Mouse (Mus musculus) midbrain, embryonic 11.5 days (tissue): ENCODE measurements at regions not wholly inside any gene's neighbourhood (a gene's known extent, or its start where the extent isn't known, plus 50 kb on each side); places are given as distances from the start of the nearest gene placed in this dataset.

Experiments
- ATAC-seq: fragments of 200-750 bp; cut with Nextera tagmentation; 2 replicates; pipeline ENCODE4 v1.8.0; 2017; ENCODE audit warnings: moderate TSS enrichment, moderate library complexity; ENCODE audit not compliant: low FRiP score
- DNase-seq: peaks from one replicate; pipeline ENCODE4 v3.0.0; 2015; ENCODE audit warnings: low spot score; ENCODE audit errors: missing footprints
- H3K27ac ChIP-seq: fragments of 300-500 bp; sonication (generic); 2 replicates; pipeline ENCODE4 v1.5.1; 2014; ENCODE audit warnings: low read depth, low read length
- H3K27me3 ChIP-seq: fragments of 300-500 bp; sonication (generic); 2 replicates; pipeline ENCODE4 v1.6.1; 2014; ENCODE audit warnings: mild to moderate bottlenecking, low read length, moderate library complexity, mixed read lengths; ENCODE audit not compliant: control insufficient read depth, insufficient read depth
- H3K36me3 ChIP-seq: fragments of 300-500 bp; sonication (generic); 2 replicates; pipeline ENCODE4 v1.6.1; 2014; ENCODE audit warnings: mild to moderate bottlenecking, low read length, moderate library complexity, mixed read lengths; ENCODE audit not compliant: control insufficient read depth, insufficient read depth
- H3K4me1 ChIP-seq: fragments of 300-500 bp; sonication (generic); 2 replicates; pipeline ENCODE4 v1.6.1; 2014; ENCODE audit warnings: low read length; ENCODE audit not compliant: control insufficient read depth, insufficient read depth
- H3K4me2 ChIP-seq: fragments of 300-500 bp; sonication (generic); 2 replicates; pipeline ENCODE4 v1.6.1; 2014; ENCODE audit warnings: mild to moderate bottlenecking, moderate library complexity
- H3K4me3 ChIP-seq: fragments of 300-500 bp; sonication (generic); 2 replicates; pipeline ENCODE4 v1.5.1; 2014; ENCODE audit warnings: low read depth, low read length
- H3K9ac ChIP-seq: fragments of 300-500 bp; sonication (generic); 2 replicates; pipeline ENCODE4 v1.6.1; 2014; ENCODE audit warnings: low read length
- H3K9me3 ChIP-seq: fragments of 300-500 bp; sonication (generic); 2 replicates; pipeline ENCODE4 v1.6.1; 2016; ENCODE audit warnings: low read length; ENCODE audit not compliant: control insufficient read depth
- WGBS: fragments of 180-500 bp; shearing (Covaris S2); extraction: QIAGEN DNeasy Blood & Tissue Kit; methylation state at CpG from one replicate; pipeline ENCODE4 v1.1.7; 2014; 5-methylcytosine and 5-hydroxymethylcytosine counted together

DNA sequence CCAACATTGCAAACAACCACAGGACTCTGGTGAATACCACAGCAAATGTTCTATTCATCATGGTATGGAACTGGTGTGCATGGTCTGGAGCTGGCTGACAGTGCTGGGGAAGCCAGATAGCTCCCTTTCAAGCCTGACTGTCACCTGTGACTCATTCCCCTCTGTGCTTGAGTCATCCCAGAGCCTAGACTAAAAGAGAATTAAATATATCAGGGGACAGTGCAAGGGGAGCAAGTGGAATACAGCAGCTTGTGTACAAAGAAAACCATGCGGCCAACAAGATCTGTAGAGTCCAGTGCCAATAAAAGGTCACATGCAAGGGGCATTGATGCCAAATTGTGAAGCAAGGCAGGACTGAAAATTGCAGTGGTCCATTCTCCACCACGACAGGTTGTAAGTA, 117.7 kb downstream of the Pah start:
- Histone ChIP-seq H3K4me2 (no peak overlapping the region), H3K9ac (no peak overlapping the region), H3K9me3 (no peaks in the 10 kb centered on the region), H3K36me3 (no peaks in the 10 kb centered on the region), H3K27me3 (no peaks in the 10 kb centered on the region), H3K27ac (no peak overlapping the region), H3K4me3 (no peak overlapping the region), H3K4me1 (no peaks in the 10 kb centered on the region)
- no peak for DNase-seq
- ATAC-seq = no peak
- 87% methylated on average over 2 of the region's 2 CpGs for WGBS

DNA sequence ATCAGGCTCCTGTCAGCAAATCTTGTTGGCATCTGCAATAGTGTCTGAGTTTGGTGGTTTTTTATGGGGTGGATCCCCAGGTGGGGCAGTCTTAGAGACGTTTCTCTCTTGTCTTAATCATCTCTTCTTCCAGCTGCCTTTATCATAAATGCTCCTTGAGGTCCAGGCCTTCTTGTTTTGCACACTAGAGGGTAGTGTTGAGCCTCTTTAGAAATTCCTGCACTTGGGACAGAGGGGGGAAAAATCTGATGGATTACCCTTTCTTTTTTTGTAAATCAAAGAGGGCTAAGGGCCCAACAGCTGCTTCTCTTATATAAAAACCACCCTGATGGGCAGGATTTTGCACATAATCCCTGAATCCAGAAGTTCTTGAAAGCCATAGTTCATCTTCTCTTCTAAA, 127.5 kb downstream of the Pah start:
- 24% methylated on average over 1 of the region's 1 CpGs for WGBS
- H3K9me3 ChIP-seq = no peaks in the 10 kb centered on the region
- H3K4me1 ChIP-seq = no peaks in the 10 kb centered on the region
- H3K36me3 ChIP-seq = no peaks in the 10 kb centered on the region
- ATAC-seq = no peak
- no peak overlapping the region for H3K9ac ChIP-seq
- DNase-seq = peak; percentile 84
- H3K27me3 ChIP-seq = no peaks in the 10 kb centered on the region
- no peak overlapping the region for H3K4me3 ChIP-seq
- H3K27ac ChIP-seq = no peak overlapping the region
- H3K4me2 ChIP-seq = no peak overlapping the region

DNA sequence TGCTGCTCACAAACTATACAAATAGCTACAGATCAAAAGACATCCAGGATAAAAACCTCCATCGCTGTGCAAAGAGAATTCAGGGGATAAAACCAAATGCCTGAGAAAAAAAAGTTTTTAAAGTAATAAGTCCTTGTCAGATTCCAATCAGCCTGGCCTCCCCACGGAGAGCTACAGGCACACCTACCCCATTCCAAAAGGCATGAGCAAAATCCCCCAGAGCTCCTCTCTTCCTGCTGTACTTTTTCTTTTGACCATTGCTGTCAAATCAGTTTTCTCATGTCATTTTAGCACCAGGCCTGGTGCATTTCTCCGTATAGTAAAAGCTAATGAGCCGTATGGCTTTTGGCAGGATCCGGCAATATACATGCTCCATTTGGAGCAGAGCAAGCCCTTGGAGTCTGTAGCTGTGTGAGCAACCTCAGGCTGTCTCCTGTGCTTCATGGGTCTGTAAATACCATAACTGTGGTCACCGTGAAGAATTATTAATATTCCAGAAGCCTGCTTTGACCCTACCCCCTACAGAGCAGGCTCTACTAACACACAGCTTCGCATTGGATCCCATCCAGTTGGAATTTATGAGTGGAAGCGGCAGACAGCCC, 130.6 kb downstream of the Pah start:
- Histone ChIP-seq H3K36me3 (no peaks in the 10 kb centered on the region), H3K9me3 (no peaks in the 10 kb centered on the region), H3K4me3 (no peak overlapping the region), H3K27me3 (no peaks in the 10 kb centered on the region), H3K9ac (no peak overlapping the region), H3K27ac (no peak overlapping the region), H3K4me1 (no peaks in the 10 kb centered on the region), H3K4me2 (no peak overlapping the region)
- WGBS = 74% methylated on average over 8 of the region's 8 CpGs
- DNase-seq (no peak), ATAC-seq (no peak)

DNA sequence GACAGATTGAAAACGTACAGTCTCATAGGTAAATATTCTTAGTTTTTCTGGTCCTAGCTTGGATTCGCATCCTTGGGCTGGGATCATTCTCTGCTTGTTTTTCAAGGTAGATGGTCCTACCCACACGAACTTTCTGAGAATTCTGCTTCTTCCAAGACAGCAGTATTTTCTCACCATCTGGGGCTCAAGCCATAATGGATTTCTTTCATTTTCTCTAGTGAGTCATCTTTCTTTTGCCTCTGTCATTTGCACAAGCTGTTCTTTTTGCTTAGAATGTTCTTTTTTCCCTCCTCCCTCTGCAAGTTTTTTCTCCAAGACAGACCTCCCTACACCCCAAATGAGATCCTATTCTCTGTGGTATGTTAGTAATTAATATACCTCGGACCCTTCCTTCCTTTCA, 132.5 kb downstream of the Pah start:
- WGBS = 91% methylated on average over 4 of the region's 4 CpGs
- H3K4me1 ChIP-seq = no peaks in the 10 kb centered on the region

DNA sequence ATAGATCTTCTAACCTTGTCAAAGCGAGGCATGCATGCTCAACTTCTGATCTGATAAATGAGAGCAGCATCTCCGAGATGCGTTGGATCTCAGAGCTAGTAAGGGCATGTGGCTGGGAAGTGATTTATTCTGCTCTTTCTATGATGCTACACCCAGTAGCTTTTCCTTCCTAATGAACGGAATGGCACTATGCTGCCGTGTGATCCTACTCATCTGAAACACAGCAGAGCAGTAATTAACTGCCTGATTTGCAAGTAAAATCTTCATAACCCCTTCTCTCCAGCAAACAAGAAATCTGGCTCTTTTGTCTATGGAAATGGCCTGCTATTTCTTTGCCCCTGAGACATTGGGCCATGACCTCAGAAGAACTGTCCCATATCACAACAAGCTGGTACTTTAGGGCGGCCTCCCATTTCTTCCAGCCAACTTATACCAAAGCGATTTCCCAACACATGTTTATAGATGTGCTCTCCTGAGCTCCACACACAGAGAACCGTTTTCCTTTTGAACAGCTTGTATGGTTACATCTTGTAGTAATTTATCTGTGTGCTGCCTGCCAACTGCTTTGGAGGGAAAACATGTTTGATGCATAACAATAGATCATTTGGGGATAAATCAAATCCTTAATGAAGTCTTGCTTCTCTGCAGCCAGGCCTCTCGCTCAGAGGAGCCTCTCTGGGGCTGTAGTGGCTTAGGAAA, 144.6 kb downstream of the Pah start:
- no peak for DNase-seq
- Histone ChIP-seq H3K4me3 (no peak overlapping the region), H3K9ac (no peak overlapping the region), H3K36me3 (no peaks in the 10 kb centered on the region), H3K9me3 (no peaks in the 10 kb centered on the region), H3K4me2 (no peak overlapping the region), H3K27ac (no peak overlapping the region), H3K27me3 (no peaks in the 10 kb centered on the region), H3K4me1 (no peaks in the 10 kb centered on the region)
- 81% methylated on average over 9 of the region's 9 CpGs for WGBS
- no peak for ATAC-seq

More for the DNA sequence above, 132.5 kb downstream of the Pah start:
- Histone ChIP-seq H3K36me3 (no peaks in the 10 kb centered on the region), H3K4me3 (no peak overlapping the region), H3K9ac (no peak overlapping the region), H3K27me3 (no peaks in the 10 kb centered on the region), H3K9me3 (no peaks in the 10 kb centered on the region), H3K4me2 (no peak overlapping the region), H3K27ac (no peak overlapping the region)
- DNase-seq = no peak
- no peak for ATAC-seq

DNA sequence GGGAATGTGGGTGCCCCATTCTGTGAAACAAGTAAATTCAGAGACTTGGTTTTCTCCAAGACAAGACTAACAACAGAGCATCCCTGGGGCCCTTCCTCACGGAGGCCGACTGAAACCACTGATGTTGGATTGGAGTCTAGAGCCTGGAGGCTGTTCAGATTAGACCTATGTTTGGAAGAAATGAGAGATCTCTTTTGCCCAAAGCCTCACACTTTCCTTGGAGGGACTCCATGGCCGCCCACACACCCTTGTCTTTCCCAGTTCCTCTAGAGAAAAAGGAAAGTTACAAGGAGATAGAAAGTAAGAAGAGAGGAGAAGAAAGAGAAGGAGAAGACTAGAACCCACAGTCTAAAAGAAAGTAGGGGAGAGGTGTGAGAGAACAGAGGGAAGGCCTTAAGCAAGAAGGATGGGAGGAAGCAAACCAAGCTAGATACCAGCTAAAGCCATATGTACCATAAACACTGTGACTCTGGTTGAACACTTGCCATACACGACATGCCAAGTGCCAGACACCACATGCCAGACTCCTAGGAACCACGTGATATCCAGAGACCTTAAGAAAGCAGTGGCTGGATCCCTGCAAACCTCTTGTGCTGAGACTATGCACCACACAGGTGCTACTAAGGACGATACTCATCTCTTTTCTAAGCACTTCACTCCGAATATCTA, 145.3 kb downstream of the Pah start:
- no peaks in the 10 kb centered on the region for H3K27me3 ChIP-seq
- no peak overlapping the region for H3K4me2 ChIP-seq
- H3K4me3 ChIP-seq = no peak overlapping the region
- no peak overlapping the region for H3K9ac ChIP-seq
- H3K36me3 ChIP-seq = no peaks in the 10 kb centered on the region
- ATAC-seq (no peak), DNase-seq (no peak)
- no peak overlapping the region for H3K27ac ChIP-seq
- H3K4me1 ChIP-seq = no peaks in the 10 kb centered on the region
- H3K9me3 ChIP-seq = no peaks in the 10 kb centered on the region
- 85% methylated on average over 7 of the region's 7 CpGs for WGBS

DNA sequence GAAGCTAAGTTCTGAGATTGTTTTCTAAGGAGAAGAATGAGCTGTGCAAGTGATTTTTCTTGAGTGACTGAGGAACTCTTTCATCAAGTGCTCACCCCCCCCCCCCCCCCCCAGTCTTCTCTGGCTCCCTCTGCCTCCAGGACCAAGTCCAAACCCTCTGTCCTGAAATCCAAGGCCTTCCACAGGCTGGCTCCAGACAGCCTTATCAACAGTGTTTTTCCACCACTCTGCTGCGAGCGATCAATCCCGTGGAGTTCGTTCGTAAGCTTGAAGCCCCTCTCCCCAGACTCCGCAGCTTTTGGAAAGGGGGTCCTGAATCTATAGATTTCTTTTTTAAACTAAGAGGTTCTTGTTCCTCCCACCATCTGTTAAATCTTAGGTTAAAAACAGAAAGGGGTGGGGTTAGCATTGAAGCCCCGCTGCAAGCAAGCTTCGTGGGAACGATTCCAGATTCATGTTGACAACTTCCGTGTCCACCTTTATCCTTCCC, 146.1 kb downstream of the Pah start:
- Histone ChIP-seq H3K27me3 (no peaks in the 10 kb centered on the region), H3K9ac (no peak overlapping the region), H3K36me3 (no peaks in the 10 kb centered on the region), H3K4me3 (no peak overlapping the region), H3K4me1 (no peaks in the 10 kb centered on the region), H3K27ac (no peak overlapping the region), H3K9me3 (no peaks in the 10 kb centered on the region), H3K4me2 (no peak overlapping the region)
- no peak for DNase-seq
- ATAC-seq = no peak
- WGBS = 93% methylated on average over 10 of the region's 10 CpGs

DNA sequence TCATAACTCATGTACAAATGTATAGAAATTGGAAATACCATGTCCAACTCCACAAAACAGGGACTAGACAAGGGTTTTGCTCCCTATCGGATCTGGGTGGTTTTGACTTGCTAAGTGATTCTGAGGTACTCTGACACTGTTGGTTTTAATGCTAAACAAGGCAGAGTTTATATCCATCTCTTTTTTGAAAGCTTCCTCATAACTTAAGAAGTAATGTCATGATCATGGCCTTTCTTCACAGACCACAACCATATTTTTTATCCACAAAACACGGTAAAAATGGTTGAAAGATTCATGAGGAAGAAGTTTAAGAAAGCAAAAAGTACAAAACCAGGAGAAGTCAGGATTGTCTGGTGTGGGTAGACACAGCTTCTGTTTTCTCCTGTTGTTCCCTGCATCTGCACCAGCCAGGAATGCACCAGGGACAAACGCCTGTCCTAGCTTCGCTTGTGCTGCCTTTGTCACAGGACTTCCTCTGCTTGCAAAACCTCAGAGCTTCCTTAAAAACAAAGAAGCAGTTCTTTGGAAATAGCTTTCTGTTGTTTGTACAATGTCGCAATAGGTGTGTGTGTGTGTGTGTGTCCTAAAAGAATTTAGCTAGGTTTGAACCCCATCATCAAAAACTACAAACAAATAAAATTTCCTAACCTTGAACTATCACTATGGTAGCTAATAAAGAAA, 153.3 kb downstream of the Pah start:
- Histone ChIP-seq H3K4me1 (no peaks in the 10 kb centered on the region), H3K4me3 (no peak overlapping the region), H3K27ac (no peak overlapping the region), H3K9ac (no peak overlapping the region), H3K36me3 (no peaks in the 10 kb centered on the region), H3K27me3 (no peaks in the 10 kb centered on the region), H3K4me2 (no peak overlapping the region), H3K9me3 (no peaks in the 10 kb centered on the region)
- ATAC-seq (no peak), DNase-seq (no peak)
- 83% methylated on average over 5 of the region's 5 CpGs for WGBS
